Mouse (Mus musculus): ENCODE measurements around the gene Sec24a. TPM values are rescaled to one million over a fixed set of nuclear protein-coding genes. Genes with fewer than 3 reads are reported as not detected.
"Not testable (repeated sequence)": the region's sequence is repeated elsewhere in the genome, so short reads cannot be mapped to it uniquely, and the experiment has no call there.

Gene Sec24a
- polyA plus RNA-seq, 1 experiment from 2014 or later: 16.4 TPM

GRCm38 (mm10) chr11:51703379-51703998, 59.9 kb downstream of the Sec24a start:
- peaks cover 76% of the 10 kb centered on the region for H3K36me3 ChIP-seq
- no peaks in the 10 kb centered on the region for H3K4me1 ChIP-seq
- no peak overlapping the region for H3K9ac ChIP-seq
- no peak overlapping the region for H3K27ac ChIP-seq
- 68% methylated on average over 10 of the region's 10 CpGs for WGBS
- no peaks in the 10 kb centered on the region for H3K9me3 ChIP-seq (replicated peaks)
- no peak for ATAC-seq (ENCODE audit: low FRiP score)
- no peak overlapping the region for H3K4me3 ChIP-seq
- H3K4me2 ChIP-seq (replicated peaks): no peak overlapping the region
- H3K27me3 ChIP-seq: no peaks in the 10 kb centered on the region

GRCm38 (mm10) chr11:51702831-51703230, 60.6 kb downstream of the Sec24a start:
- Histone ChIP-seq H3K27me3 (no peaks in the 10 kb centered on the region), H3K27ac (no peak overlapping the region), H3K9ac (no peak overlapping the region), H3K4me3 (no peak overlapping the region), H3K36me3 (peaks cover 77% of the 10 kb centered on the region), H3K4me2 (replicated peaks) (no peak overlapping the region), H3K9me3 (replicated peaks) (no peaks in the 10 kb centered on the region), H3K4me1 (no peaks in the 10 kb centered on the region)
- ATAC-seq (ENCODE audit: low FRiP score): no peak
- 85% methylated on average over 3 of the region's 3 CpGs for WGBS

- Histone ChIP-seq H3K4me3 (no peak overlapping the region), H3K9me3 (replicated peaks) (no peaks in the 10 kb centered on the region), H3K27me3 (no peaks in the 10 kb centered on the region), H3K9ac (no peak overlapping the region), H3K4me1 (no peaks in the 10 kb centered on the region), H3K4me2 (replicated peaks) (no peak overlapping the region), H3K36me3 (peaks cover 40% of the 10 kb centered on the region), H3K27ac (no peak overlapping the region)
- WGBS: 94% methylated on average over 3 of the region's 3 CpGs
- no peak for ATAC-seq (ENCODE audit: low FRiP score)
These were observed 68.5 kb downstream of the Sec24a start for GRCm38 (mm10) chr11:51694984-51695383.

GRCm38 (mm10) chr11:51690597-51690996, 72.8 kb downstream of the Sec24a start:
- not testable (repeated sequence) for H3K9me3 ChIP-seq (replicated peaks); H3K9ac ChIP-seq; H3K27ac ChIP-seq; H3K4me3 ChIP-seq; ATAC-seq (ENCODE audit: low FRiP score); H3K4me2 ChIP-seq (replicated peaks); H3K36me3 ChIP-seq; H3K27me3 ChIP-seq
- peaks cover 10% of the 10 kb centered on the region for H3K4me1 ChIP-seq
- 90% methylated on average over 1 of the region's 3 CpGs for WGBS

GRCm38 (mm10) chr11:51689343-51689742, 74.1 kb downstream of the Sec24a start:
- Histone ChIP-seq H3K4me2 (replicated peaks) (peak overlapping the region; percentile 77), H3K27ac (peak overlapping the region; percentile 99), H3K4me3 (peak overlapping the region; percentile 65), H3K36me3 (peaks cover 16% of the 10 kb centered on the region), H3K27me3 (no peaks in the 10 kb centered on the region), H3K9ac (peak overlapping the region; percentile 53), H3K9me3 (replicated peaks) (no peaks in the 10 kb centered on the region), H3K4me1 (peaks cover 10% of the 10 kb centered on the region)
- WGBS: 21% methylated on average over 6 of the region's 6 CpGs
- no peak for ATAC-seq (ENCODE audit: low FRiP score)

GRCm38 (mm10) chr11:51688330-51689328, 74.8 kb downstream of the Sec24a start, which contains the start of gene 0610009B22Rik:
Gene 0610009B22Rik (minus strand): TSS chr11:51688874.
- under 1% methylated on average over 60 of the region's 60 CpGs for WGBS

GRCm38 (mm10) chr11:51681976-51682374, 81.5 kb downstream of the Sec24a start:
- no peaks in the 10 kb centered on the region for H3K4me1 ChIP-seq
- no peak for ATAC-seq (ENCODE audit: low FRiP score)
- WGBS: 47% methylated on average over 8 of the region's 8 CpGs
- no peak overlapping the region for H3K4me3 ChIP-seq
- peaks cover 14% of the 10 kb centered on the region for H3K36me3 ChIP-seq
- no peak overlapping the region for H3K27ac ChIP-seq
- H3K4me2 ChIP-seq (replicated peaks): no peak overlapping the region
- H3K9ac ChIP-seq: no peak overlapping the region
- no peaks in the 10 kb centered on the region for H3K9me3 ChIP-seq (replicated peaks)
- H3K27me3 ChIP-seq: no peaks in the 10 kb centered on the region

More at GRCm38 (mm10) chr11:51688330-51689328, 74.8 kb downstream of the Sec24a start, which contains the start of gene 0610009B22Rik:
- Histone ChIP-seq H3K27me3 (no peaks in the 10 kb centered on the region), H3K9ac (peak within 1 kb of the TSS; percentile 85), H3K27ac (peak within 1 kb of the TSS; percentile 99), H3K36me3 (peaks cover 18% of the 10 kb centered on the region), H3K4me1 (peaks cover 10% of the 10 kb centered on the region), H3K4me2 (replicated peaks) (peak within 1 kb of the TSS; percentile 77), H3K4me3 (peak within 1 kb of the TSS; percentile 65), H3K9me3 (replicated peaks) (no peaks in the 10 kb centered on the region)
- ATAC-seq (ENCODE audit: low FRiP score): peak; percentile 99

GRCm38 (mm10) chr11:51681324-51681975, 82.0 kb downstream of the Sec24a start:
- H3K4me2 ChIP-seq (replicated peaks): no peak overlapping the region
- no peak for ATAC-seq (ENCODE audit: low FRiP score)
- WGBS: 33% methylated on average over 13 of the region's 13 CpGs

GRCm38 (mm10) chr11:51679466-51679865, 84.0 kb downstream of the Sec24a start:
- Histone ChIP-seq H3K4me1 (no peaks in the 10 kb centered on the region), H3K9ac (no peak overlapping the region), H3K36me3 (0 out of 2 replicates have a peak, but pooled peaks cover 2% of the 10 kb centered on the region), H3K9me3 (replicated peaks) (no peaks in the 10 kb centered on the region), H3K27me3 (no peaks in the 10 kb centered on the region; the same call in 1 of the 2 replicates), H3K4me3 (no peak overlapping the region), H3K4me2 (replicated peaks) (no peak overlapping the region), H3K27ac (no peak overlapping the region)
- 73% methylated on average over 3 of the region's 3 CpGs for WGBS
- ATAC-seq (ENCODE audit: low FRiP score): no peak

More at GRCm38 (mm10) chr11:51681324-51681975, 82.0 kb downstream of the Sec24a start:
- H3K27me3 ChIP-seq: no peaks in the 10 kb centered on the region; the same call in 1 of the 2 replicates
- H3K9me3 ChIP-seq (replicated peaks): no peaks in the 10 kb centered on the region
- no peak overlapping the region for H3K9ac ChIP-seq
- H3K36me3 ChIP-seq: peaks cover 14% of the 10 kb centered on the region
- H3K4me3 ChIP-seq: no peak overlapping the region
- no peak overlapping the region for H3K27ac ChIP-seq
- no peaks in the 10 kb centered on the region for H3K4me1 ChIP-seq

- H3K36me3 ChIP-seq: no peaks in the 10 kb centered on the region
- H3K4me1 ChIP-seq: no peaks in the 10 kb centered on the region
- no peak overlapping the region for H3K9ac ChIP-seq
- H3K9me3 ChIP-seq (replicated peaks): no peaks in the 10 kb centered on the region
- WGBS: 75% methylated on average over 6 of the region's 6 CpGs
- no peak overlapping the region for H3K4me2 ChIP-seq (replicated peaks)
- ATAC-seq (ENCODE audit: low FRiP score): no peak
- H3K27ac ChIP-seq: no peak overlapping the region
- no peaks in the 10 kb centered on the region; the same call in 1 of the 2 replicates for H3K27me3 ChIP-seq
- H3K4me3 ChIP-seq: no peak overlapping the region
These were observed 85.6 kb downstream of the Sec24a start for GRCm38 (mm10) chr11:51677737-51678418.

- no peak overlapping the region for H3K4me3 ChIP-seq
- no peak overlapping the region for H3K9ac ChIP-seq
- WGBS: 73% methylated on average over 5 of the region's 5 CpGs
- no peaks in the 10 kb centered on the region for H3K4me1 ChIP-seq
- no peak for ATAC-seq (ENCODE audit: low FRiP score)
- H3K4me2 ChIP-seq (replicated peaks): no peak overlapping the region
- no peak overlapping the region for H3K27ac ChIP-seq
- H3K9me3 ChIP-seq (replicated peaks): no peaks in the 10 kb centered on the region
- no peaks in the 10 kb centered on the region; the same call in 1 of the 2 replicates for H3K27me3 ChIP-seq
- H3K36me3 ChIP-seq: no peaks in the 10 kb centered on the region
These were observed 88.0 kb downstream of the Sec24a start for GRCm38 (mm10) chr11:51675386-51675785.

All from hindbrain, embryonic 12.5 days (tissue).